Mouse (Mus musculus): ENCODE results near the gene Amph.
"Not testable (repeated sequence)": the region's sequence is repeated elsewhere in the genome, so short reads cannot be mapped to it uniquely, and the experiment has no call there.

Amph gene

GRCm38 (mm10) chr13:18948171-18949028, at the start of gene Amph:
Gene Amph (plus strand): TSS chr13:18948205.
- no peak for DNase-seq (ENCODE audit: low read depth)

GRCm38 (mm10) chr13:18903623-18904022, 44.4 kb upstream of the Amph start:
- no peak for DNase-seq (ENCODE audit: low read depth)

- no peak for DNase-seq (ENCODE audit: low read depth)
These were observed 33.2 kb upstream of the Amph start for GRCm38 (mm10) chr13:18914774-18915173.

- DNase-seq (ENCODE audit: low read depth): not testable (repeated sequence)
These were observed 14.8 kb upstream of the Amph start for GRCm38 (mm10) chr13:18933191-18933590.

- no peak for DNase-seq (ENCODE audit: low read depth)
These were observed 319 bp upstream of the Amph start for GRCm38 (mm10) chr13:18947686-18948085.

GRCm38 (mm10) chr13:18949029-18949350, 985 bp downstream of the Amph start:
- no peak for DNase-seq (ENCODE audit: low read depth)

- no peak for DNase-seq (ENCODE audit: low read depth)
These were observed 1.7 kb downstream of the Amph start for GRCm38 (mm10) chr13:18949626-18950200.

- no peak for DNase-seq (ENCODE audit: low read depth)
These were observed 5.6 kb downstream of the Amph start for GRCm38 (mm10) chr13:18953575-18953974.

- no peak for DNase-seq (ENCODE audit: low read depth)
These were observed 8.3 kb downstream of the Amph start for GRCm38 (mm10) chr13:18956065-18956913.

- no peak for DNase-seq (ENCODE audit: low read depth)
These were observed 9.0 kb downstream of the Amph start for GRCm38 (mm10) chr13:18957028-18957427.

- DNase-seq (ENCODE audit: low read depth): no peak
These were observed 24.6 kb downstream of the Amph start for GRCm38 (mm10) chr13:18972571-18972970.

GRCm38 (mm10) chr13:18974351-18974750, 26.3 kb downstream of the Amph start:
- DNase-seq (ENCODE audit: low read depth): no peak

GRCm38 (mm10) chr13:18987266-18987665, 39.3 kb downstream of the Amph start:
- DNase-seq (ENCODE audit: low read depth): no peak

- no peak for DNase-seq (ENCODE audit: low read depth)
These were observed 40.3 kb downstream of the Amph start for GRCm38 (mm10) chr13:18988323-18988722.

GRCm38 (mm10) chr13:18989185-18989714, 41.2 kb downstream of the Amph start:
- DNase-seq (ENCODE audit: low read depth): no peak

GRCm38 (mm10) chr13:19002502-19002901, 54.5 kb downstream of the Amph start:
- no peak for DNase-seq (ENCODE audit: low read depth)

- no peak for DNase-seq (ENCODE audit: low read depth)
These were observed 56.4 kb downstream of the Amph start for GRCm38 (mm10) chr13:19004406-19004805.

- DNase-seq (ENCODE audit: low read depth): no peak
These were observed 60.4 kb downstream of the Amph start for GRCm38 (mm10) chr13:19008440-19008839.

- no peak for DNase-seq (ENCODE audit: low read depth)
These were observed 66.9 kb downstream of the Amph start for GRCm38 (mm10) chr13:19014825-19015375.

- no peak for DNase-seq (ENCODE audit: low read depth)
These were observed 73.5 kb downstream of the Amph start for GRCm38 (mm10) chr13:19021529-19021928.

- no peak for DNase-seq (ENCODE audit: low read depth)
These were observed 74.3 kb downstream of the Amph start for GRCm38 (mm10) chr13:19022310-19022709.

- no peak for DNase-seq (ENCODE audit: low read depth)
These were observed 77.2 kb downstream of the Amph start for GRCm38 (mm10) chr13:19025091-19025688.
